Mouse (Mus musculus) large intestine, adult 2 months (tissue): Measurements from ENCODE around the gene Lrrc59. TPM values are rescaled to one million over a fixed set of nuclear protein-coding genes. Genes with fewer than 3 reads are reported as not detected.
"Not testable (repeated sequence)": the region's sequence is repeated elsewhere in the genome, so short reads cannot be mapped to it uniquely, and the experiment has no call there.

Experiments
- DNase-seq: peaks from one replicate; pipeline ENCODE4 v3.0.0-alpha.2; 2012; ENCODE audit warnings: low read depth, low spot score
- WGBS: fragments of 180-500 bp; shearing (Covaris S2); methylation state at CpG from one replicate; pipeline ENCODE4 v1.1.7; 2018; 5-methylcytosine and 5-hydroxymethylcytosine counted together
- polyA plus RNA-seq: library from polyadenylated mRNA; depleted of rRNA; stranded (reverse); fragments of >200 nt; gene quantifications from 2 replicates; pipeline ENCODE4 v1.2.3, GENCODE M21; 2012; rRNA removed

Gene Lrrc59
- polyA plus RNA-seq, 1 experiment = 165 TPM

GRCm38 (mm10) chr11:94682427-94682826 is 52.9 kb downstream of the Lrrc59 start:
- WGBS = 82% methylated on average over 7 of the region's 7 CpGs
- DNase-seq = no peak

- no peak for DNase-seq
- 72% methylated on average over 6 of the region's 6 CpGs for WGBS
These were observed 57.6 kb downstream of the Lrrc59 start for GRCm38 (mm10) chr11:94687178-94687577.

- DNase-seq = not testable (repeated sequence)
These were observed 62.9 kb downstream of the Lrrc59 start for GRCm38 (mm10) chr11:94692502-94692901.

Other genes starting within 250 kb of the Lrrc59 start
- gene Abcc3, start 236.8 kb upstream of the Lrrc59 start, polyA plus RNA-seq = 48.1 and 67.9 TPM in 2 replicates
- 8.8 and 10.1 TPM in 2 replicates for gene Cacna1g, start 155.6 kb upstream of the Lrrc59 start, polyA plus RNA-seq
- gene Spata20, start 143.6 kb upstream of the Lrrc59 start, polyA plus RNA-seq = 0.05 TPM in 1 of 2 replicates, not detected in the other
- 1.6 and 2.4 TPM in 2 replicates for gene Epn3, start 129.8 kb upstream of the Lrrc59 start, polyA plus RNA-seq
- gene Mycbpap, start 108.0 kb upstream of the Lrrc59 start, polyA plus RNA-seq = 0.84 and 1.2 TPM in 2 replicates
- 2.5 and 6.2 TPM in 2 replicates for gene Rsad1, start 80.5 kb upstream of the Lrrc59 start, polyA plus RNA-seq
- 0.63 and 1.1 TPM in 2 replicates for gene Chad, start 64.7 kb upstream of the Lrrc59 start, polyA plus RNA-seq
- 19.8 and 31.8 TPM in 2 replicates for gene Acsf2, start 27.9 kb upstream of the Lrrc59 start, polyA plus RNA-seq
- 60.7 and 77.6 TPM in 2 replicates for gene Mrpl27, start 24.0 kb downstream of the Lrrc59 start, polyA plus RNA-seq
- 5.9 and 7.3 TPM in 2 replicates for gene Eme1, start 24.2 kb downstream of the Lrrc59 start, polyA plus RNA-seq
- 14.7 and 17.7 TPM in 2 replicates for gene Xylt2, start 47.7 kb downstream of the Lrrc59 start, polyA plus RNA-seq
- gene Gm11541, start 74.7 kb downstream of the Lrrc59 start, polyA plus RNA-seq = not detected in 2 replicates
- gene Cdc34b, start 112.0 kb downstream of the Lrrc59 start, polyA plus RNA-seq = not detected in 2 replicates
- gene Tmem92, start 152.9 kb downstream of the Lrrc59 start, polyA plus RNA-seq = 0.43 and 1.2 TPM in 2 replicates